Mouse (Mus musculus) embryonic facial prominence, embryonic 10.5 days (tissue): ENCODE results near the gene Acvr1. TPM values are rescaled to one million over a fixed set of nuclear protein-coding genes. Genes with fewer than 3 reads are reported as not detected.

Experiments used
- DNase-seq: peaks from one replicate; pipeline ENCODE4 v3.0.0-alpha.2; 2017; ENCODE audit warnings: low spot score
- H3K27ac ChIP-seq: fragments of 300-500 bp; sonication (generic); replicated peaks from 2 replicates; pipeline ENCODE4 v1.5.1; 2016; ENCODE audit warnings: mild to moderate bottlenecking
- H3K27me3 ChIP-seq: fragments of 300-500 bp; sonication (generic); replicated peaks from 2 replicates; pipeline ENCODE4 v1.6.1; 2016; ENCODE audit warnings: low read depth, mild to moderate bottlenecking; ENCODE audit not compliant: poor library complexity, severe bottlenecking
- H3K36me3 ChIP-seq: fragments of 300-500 bp; sonication (generic); replicated peaks from 2 replicates; pipeline ENCODE4 v1.6.1; 2016; ENCODE audit warnings: mild to moderate bottlenecking, moderate library complexity
- H3K4me1 ChIP-seq: fragments of 300-500 bp; sonication (generic); 2 replicates; pipeline ENCODE4 v1.6.1; 2016
- H3K4me3 ChIP-seq: fragments of 300-500 bp; sonication (generic); 2 replicates; pipeline ENCODE4 v1.5.1; 2016; ENCODE audit warnings: mild to moderate bottlenecking, moderate library complexity
- H3K9me3 ChIP-seq: fragments of 300-500 bp; sonication (generic); 2 replicates; pipeline ENCODE4 v1.6.1; 2016; ENCODE audit warnings: mild to moderate bottlenecking
- WGBS: fragments of 180-500 bp; shearing (Covaris S2); methylation state at CpG from one replicate; pipeline ENCODE4 v1.1.7; 2016; 5-methylcytosine and 5-hydroxymethylcytosine counted together
- polyA plus RNA-seq: library from polyadenylated mRNA; unstranded; fragments of >200 nt; fragmentation: Nextera tagmentation; extraction: Ambion mirVana; gene quantifications from 2 replicates; pipeline ENCODE4 v1.2.1, GENCODE M21; 2016

Acvr1 gene
- polyA plus RNA-seq, 1 experiment from 2014 or later: 4.3 TPM

GRCm38 (mm10) chr2:58549960-58550359 is 17.0 kb downstream of the Acvr1 start:
- Histone ChIP-seq H3K36me3 (no peaks in the 10 kb centered on the region), H3K4me1 (peaks cover 46% of the 10 kb centered on the region), H3K27ac (no peak overlapping the region), H3K9me3 (no peaks in the 10 kb centered on the region), H3K27me3 (no peaks in the 10 kb centered on the region), H3K4me3 (no peak overlapping the region)
- no peak for DNase-seq
- 52% methylated on average over 6 of the region's 6 CpGs for WGBS

DNA sequence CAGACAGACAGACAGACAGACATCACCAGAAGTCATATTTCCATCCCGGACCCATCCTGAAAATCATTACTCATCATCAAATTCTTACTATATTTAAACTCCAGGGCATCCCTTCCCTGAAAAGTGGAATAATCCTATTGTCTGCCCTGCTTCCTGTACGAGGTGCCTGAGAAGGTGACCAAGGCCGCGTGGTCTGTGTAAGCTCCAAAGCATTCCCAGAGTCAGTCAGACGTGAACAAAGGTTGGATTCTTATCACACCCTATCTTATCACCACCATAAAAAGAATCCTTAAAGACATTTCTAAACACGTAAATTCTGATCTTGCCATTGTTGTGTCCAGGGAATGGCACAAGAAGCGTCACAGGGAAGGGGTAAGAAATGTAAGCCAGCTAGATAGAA is 18.0 kb downstream of the Acvr1 start:
- Histone ChIP-seq H3K27me3 (no peaks in the 10 kb centered on the region), H3K27ac (no peak overlapping the region), H3K36me3 (no peaks in the 10 kb centered on the region), H3K4me1 (peaks cover 41% of the 10 kb centered on the region), H3K9me3 (no peaks in the 10 kb centered on the region), H3K4me3 (no peak overlapping the region)
- no peak for DNase-seq
- 72% methylated on average over 7 of the region's 7 CpGs for WGBS

DNA sequence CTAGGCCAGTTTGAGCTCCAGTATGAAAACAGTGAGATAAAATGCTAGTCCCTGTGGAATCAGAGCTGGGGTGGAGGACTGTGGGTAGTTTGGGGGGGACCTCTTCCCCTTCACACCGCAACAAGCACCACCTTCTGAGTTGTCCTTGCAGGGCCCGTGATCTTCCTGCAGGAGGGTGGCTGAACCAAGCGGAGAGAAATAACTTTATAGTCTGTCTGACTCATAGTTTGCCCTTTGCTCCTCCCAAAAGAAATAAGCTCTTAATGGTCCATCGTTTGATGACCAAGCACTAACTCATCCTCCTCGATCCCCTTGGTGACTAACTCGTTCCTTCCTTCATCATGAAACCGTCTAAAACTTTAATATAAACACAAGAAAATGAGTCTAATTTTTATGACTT is 20.7 kb downstream of the Acvr1 start:
- Histone ChIP-seq H3K4me3 (no peak overlapping the region), H3K27me3 (no peaks in the 10 kb centered on the region), H3K27ac (no peak overlapping the region), H3K36me3 (no peaks in the 10 kb centered on the region), H3K9me3 (no peaks in the 10 kb centered on the region), H3K4me1 (peaks cover 19% of the 10 kb centered on the region)
- 92% methylated on average over 7 of the region's 7 CpGs for WGBS
- no peak for DNase-seq

- no peak for DNase-seq
- Histone ChIP-seq H3K36me3 (no peaks in the 10 kb centered on the region), H3K9me3 (no peaks in the 10 kb centered on the region), H3K27me3 (no peaks in the 10 kb centered on the region), H3K4me1 (peaks cover 1% of the 10 kb centered on the region), H3K27ac (no peak overlapping the region), H3K4me3 (no peak overlapping the region)
- 89% methylated on average over 6 of the region's 6 CpGs for WGBS
Observed at GRCm38 (mm10) chr2:58544368-58544767, 22.6 kb downstream of the Acvr1 start.

GRCm38 (mm10) chr2:58543252-58543651 is 23.7 kb downstream of the Acvr1 start:
- H3K4me3 ChIP-seq: no peak overlapping the region
- H3K27me3 ChIP-seq: no peaks in the 10 kb centered on the region
- peaks cover 4% of the 10 kb centered on the region; the same call in 1 of the 2 replicates for H3K4me1 ChIP-seq
- no peak overlapping the region for H3K27ac ChIP-seq
- H3K9me3 ChIP-seq: no peaks in the 10 kb centered on the region
- no peak for DNase-seq
- H3K36me3 ChIP-seq: no peaks in the 10 kb centered on the region
- WGBS: 90% methylated on average over 5 of the region's 5 CpGs

DNA sequence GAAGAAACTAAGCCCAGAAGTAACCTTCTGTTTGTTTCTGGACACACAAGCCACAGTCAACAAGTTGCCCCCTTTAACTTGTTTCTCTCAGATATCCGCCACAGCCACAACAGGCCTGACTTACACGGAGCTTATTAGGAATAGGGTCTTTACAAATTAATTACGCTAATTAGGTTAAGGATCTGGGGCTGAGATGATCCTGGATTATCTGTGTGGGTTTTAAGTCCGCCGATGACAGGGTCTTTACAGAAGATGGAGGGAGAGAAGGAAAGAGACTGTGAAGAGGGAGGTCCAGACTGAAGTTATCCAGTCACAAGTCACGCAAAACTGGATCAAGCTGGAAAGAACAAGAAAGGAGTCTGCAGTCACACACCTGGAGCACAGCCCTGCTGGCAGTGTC is 28.8 kb downstream of the Acvr1 start:
- Histone ChIP-seq H3K27ac (no peak overlapping the region), H3K27me3 (no peaks in the 10 kb centered on the region), H3K4me1 (peaks cover 27% of the 10 kb centered on the region), H3K36me3 (peaks cover 14% of the 10 kb centered on the region), H3K4me3 (no peak overlapping the region), H3K9me3 (no peaks in the 10 kb centered on the region)
- WGBS: 84% methylated on average over 6 of the region's 6 CpGs
- no peak for DNase-seq

DNA sequence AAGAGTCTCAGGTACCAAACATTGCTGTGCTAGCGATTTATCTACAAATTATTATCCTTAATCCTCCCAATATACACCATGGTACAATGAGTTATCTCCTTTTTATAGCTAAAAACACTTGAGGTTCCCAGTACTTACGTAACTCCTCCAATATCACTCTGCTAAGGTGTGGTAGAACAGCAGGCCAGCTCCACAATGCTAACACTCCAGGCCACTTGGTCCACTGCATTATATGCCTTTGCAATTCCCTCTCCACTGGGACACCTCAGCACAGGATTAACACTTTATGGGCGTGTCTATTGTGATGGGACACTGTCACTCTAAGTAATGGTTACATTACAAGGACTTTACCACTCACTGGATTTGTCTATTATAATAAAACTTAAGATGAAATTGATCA is 30.2 kb downstream of the Acvr1 start:
- no peak overlapping the region for H3K27ac ChIP-seq

GRCm38 (mm10) chr2:58535233-58535632 is 31.7 kb downstream of the Acvr1 start:
- no peak overlapping the region for H3K4me3 ChIP-seq
- DNase-seq: no peak
- no peaks in the 10 kb centered on the region for H3K9me3 ChIP-seq
- H3K27ac ChIP-seq: no peak overlapping the region
- 91% methylated on average over 8 of the region's 8 CpGs for WGBS
- peaks cover 14% of the 10 kb centered on the region for H3K36me3 ChIP-seq
- H3K4me1 ChIP-seq: peaks cover 52% of the 10 kb centered on the region
- H3K27me3 ChIP-seq: no peaks in the 10 kb centered on the region

More for the DNA sequence above, 30.2 kb downstream of the Acvr1 start:
- DNase-seq: no peak
- Histone ChIP-seq H3K4me3 (no peak overlapping the region), H3K36me3 (peaks cover 14% of the 10 kb centered on the region), H3K27me3 (no peaks in the 10 kb centered on the region), H3K9me3 (no peaks in the 10 kb centered on the region), H3K4me1 (peaks cover 41% of the 10 kb centered on the region)
- 90% methylated on average over 3 of the region's 3 CpGs for WGBS

- Histone ChIP-seq H3K9me3 (no peaks in the 10 kb centered on the region), H3K27me3 (no peaks in the 10 kb centered on the region), H3K4me1 (peaks cover 59% of the 10 kb centered on the region), H3K4me3 (no peak overlapping the region), H3K36me3 (peaks cover 14% of the 10 kb centered on the region), H3K27ac (0 out of 2 replicates have a peak overlapping the region, but pooled peaks have one; percentile 19)
- WGBS: 69% methylated on average over 4 of the region's 4 CpGs
- DNase-seq: no peak
Observed at GRCm38 (mm10) chr2:58534379-58534778, 32.6 kb downstream of the Acvr1 start.

DNA sequence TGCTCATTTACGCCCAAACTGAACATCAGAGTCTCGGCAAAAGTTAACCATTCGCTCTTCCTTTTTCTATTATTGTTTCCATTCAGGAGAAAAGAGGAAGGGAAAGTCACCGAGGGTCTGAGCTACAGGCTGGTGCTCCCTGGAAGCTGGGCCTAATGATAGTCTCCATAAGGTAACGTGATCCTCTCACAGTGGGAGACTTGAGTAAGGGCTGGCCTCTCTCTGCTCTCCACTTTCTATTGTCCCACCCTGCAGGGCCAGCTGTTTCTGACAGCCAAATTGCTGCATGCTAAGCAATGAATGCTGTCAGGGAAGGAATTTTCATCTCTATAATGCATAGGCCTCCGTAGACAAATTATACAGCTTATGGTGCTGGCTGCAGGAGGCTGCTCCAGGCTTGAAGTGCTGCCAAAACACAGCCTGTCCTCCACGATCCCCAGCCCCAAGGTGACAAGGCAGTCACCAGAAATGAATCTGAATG is 33.4 kb downstream of the Acvr1 start:
- Histone ChIP-seq H3K27me3 (no peaks in the 10 kb centered on the region), H3K27ac (peak overlapping the region; percentile 57), H3K4me1 (peaks cover 60% of the 10 kb centered on the region), H3K36me3 (peaks cover 14% of the 10 kb centered on the region), H3K9me3 (no peaks in the 10 kb centered on the region), H3K4me3 (no peak overlapping the region)
- peak; percentile 71 for DNase-seq
- WGBS: 25% methylated on average over 7 of the region's 7 CpGs

- Histone ChIP-seq H3K9me3 (no peaks in the 10 kb centered on the region), H3K4me3 (peak overlapping the region; percentile 38), H3K36me3 (peaks cover 11% of the 10 kb centered on the region), H3K27ac (peak overlapping the region; percentile 51), H3K4me1 (peaks cover 63% of the 10 kb centered on the region), H3K27me3 (no peaks in the 10 kb centered on the region)
- DNase-seq: peak; percentile 76
- 21% methylated on average over 10 of the region's 10 CpGs for WGBS
Observed at GRCm38 (mm10) chr2:58532260-58532850, 34.6 kb downstream of the Acvr1 start.

DNA sequence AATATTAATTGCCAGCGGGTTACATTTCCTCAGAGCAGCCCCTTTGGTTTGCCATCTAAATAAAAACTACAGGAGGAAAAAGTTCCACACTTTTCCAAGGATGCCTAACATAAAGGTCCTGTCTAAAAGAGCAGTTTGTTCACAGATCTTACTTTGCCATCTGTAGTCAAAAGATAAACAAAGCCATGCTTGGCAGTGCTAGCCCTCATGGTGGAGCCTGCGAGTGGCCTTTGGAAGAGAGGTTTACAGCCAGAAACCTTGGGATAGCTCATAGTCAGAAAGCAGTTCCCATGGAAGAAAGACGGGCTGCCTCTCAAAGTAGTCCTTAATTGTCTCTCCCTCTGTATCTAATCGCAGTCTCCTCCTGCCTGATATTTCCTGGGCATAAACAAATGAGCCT is 36.4 kb downstream of the Acvr1 start:
- 81% methylated on average over 4 of the region's 4 CpGs for WGBS

DNA sequence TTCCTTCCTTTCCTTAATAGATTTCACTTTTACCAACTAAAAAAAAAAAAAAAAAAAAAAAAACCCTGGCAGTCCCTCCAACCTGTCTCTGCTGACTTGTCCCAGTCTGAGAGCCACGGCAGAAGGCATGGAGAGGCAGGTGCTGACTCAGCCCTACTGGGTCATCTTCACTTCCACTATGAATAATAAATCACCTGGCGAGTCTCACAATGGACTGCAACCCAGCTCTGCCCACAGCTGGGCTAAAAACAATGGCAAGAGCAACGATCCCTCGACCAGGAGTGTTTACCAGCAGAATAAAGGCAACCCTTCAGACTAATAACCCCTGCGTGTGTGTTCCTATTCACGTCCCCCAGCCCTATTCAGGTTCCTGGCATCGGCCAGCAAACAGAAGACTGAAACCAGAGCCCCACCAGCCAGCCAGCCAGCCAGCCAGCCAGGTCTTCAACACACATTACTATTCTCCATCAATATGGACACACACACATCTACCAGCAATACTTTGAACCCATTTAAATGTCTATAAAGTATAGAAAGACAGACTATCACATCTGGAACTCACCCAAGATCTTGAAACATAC is 37.0 kb downstream of the Acvr1 start:
- Histone ChIP-seq H3K4me3 (no peak overlapping the region), H3K4me1 (peaks cover 61% of the 10 kb centered on the region), H3K27me3 (no peaks in the 10 kb centered on the region), H3K36me3 (no peaks in the 10 kb centered on the region), H3K27ac (no peak overlapping the region), H3K9me3 (no peaks in the 10 kb centered on the region)
- WGBS: 46% methylated on average over 7 of the region's 7 CpGs
- no peak for DNase-seq

More for the DNA sequence above, 36.4 kb downstream of the Acvr1 start:
- H3K27ac ChIP-seq: no peak overlapping the region
- no peak overlapping the region for H3K4me3 ChIP-seq
- peaks cover 66% of the 10 kb centered on the region for H3K4me1 ChIP-seq
- no peaks in the 10 kb centered on the region for H3K27me3 ChIP-seq
- no peaks in the 10 kb centered on the region for H3K36me3 ChIP-seq
- no peaks in the 10 kb centered on the region for H3K9me3 ChIP-seq
- DNase-seq: no peak
